Mouse (Mus musculus) liver, adult 2 months (tissue): ENCODE data around the gene Aldh3a1.

ENCODE experiments used
- CTCF ChIP-seq: fragments of 200-500 bp; IDR thresholded peaks from 2 replicates; pipeline ENCODE4 v1.5.1; 2011; ENCODE audit warnings: low read depth, low read length, control low read depth
- POLR2A ChIP-seq: fragments of 200-500 bp; IDR thresholded peaks from 2 replicates; pipeline ENCODE4 v1.6.1; 2011; ENCODE audit warnings: low read length, control low read depth; ENCODE audit not compliant: insufficient read depth; ENCODE audit errors: extremely low read depth

- TF ChIP-seq CTCF, result no peak
- no peak for TF ChIP-seq POLR2A
These were observed 31.6 kb upstream of the Aldh3a1 start for GRCm38 (mm10) chr11:61175778-61176177.
